Mouse (Mus musculus) layer of hippocampus, adult 11-12 months (tissue): ENCODE data around the gene Fam19a4.

Experiments used
- DNase-seq: peaks from one replicate; pipeline ENCODE4 v3.0.0; 2022; ENCODE audit warnings: low spot score

Gene Fam19a4

DNA sequence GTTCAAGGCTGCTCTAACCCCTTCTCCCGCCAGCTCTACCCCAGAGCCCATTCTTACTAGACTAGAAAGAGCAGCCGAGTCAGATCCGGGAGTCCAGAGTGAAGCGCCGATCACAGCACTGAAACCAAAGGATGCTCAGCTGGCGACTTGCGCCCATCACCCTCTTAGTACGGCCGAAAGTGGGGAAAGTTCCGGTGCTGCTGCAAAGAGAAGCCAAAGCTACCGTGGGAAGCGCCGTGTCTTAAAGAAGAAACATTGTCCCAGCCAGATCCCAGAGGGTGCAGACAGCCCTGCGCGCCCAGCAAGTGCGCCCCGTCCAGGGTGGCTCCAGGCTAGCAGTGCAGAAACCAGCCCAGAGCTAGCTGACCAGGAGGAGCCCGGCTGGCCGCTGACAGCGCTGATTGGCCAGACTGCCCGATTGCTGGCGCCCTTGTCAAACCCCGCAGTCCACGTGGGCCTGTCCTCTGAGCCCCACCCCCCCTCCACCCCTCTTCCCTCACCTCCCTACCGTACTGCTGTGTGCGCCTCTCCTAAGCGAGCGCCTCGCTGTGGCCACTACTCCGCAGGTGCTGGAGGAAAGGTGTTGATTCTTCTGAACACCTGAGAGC lies at the start of gene Fam19a4:
Fam19a4 (minus strand) TSS at position 340 of the 608 bp plus-strand sequence.
- no peak for DNase-seq

DNA sequence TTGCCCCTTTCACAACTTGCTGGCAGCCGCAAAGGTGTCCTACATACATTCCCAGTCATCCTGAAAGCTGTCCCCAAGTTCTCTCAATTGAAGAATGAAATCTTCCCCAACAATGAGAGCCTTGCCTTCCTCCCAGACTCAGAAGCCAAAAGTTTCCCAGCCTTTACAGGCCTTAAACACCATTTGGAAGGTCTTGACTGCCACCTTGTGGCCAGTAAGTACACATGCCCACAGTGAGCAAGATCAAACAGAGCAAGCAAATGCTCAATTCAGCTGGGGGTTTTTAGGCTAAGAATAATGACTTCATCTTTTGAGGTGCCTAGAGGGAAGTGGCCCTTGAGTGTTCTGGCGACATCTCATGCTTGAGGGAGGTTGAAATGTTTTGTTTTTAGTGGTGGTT lies 46.6 kb upstream of the Fam19a4 start:
- DNase-seq, result peak; percentile 43

DNA sequence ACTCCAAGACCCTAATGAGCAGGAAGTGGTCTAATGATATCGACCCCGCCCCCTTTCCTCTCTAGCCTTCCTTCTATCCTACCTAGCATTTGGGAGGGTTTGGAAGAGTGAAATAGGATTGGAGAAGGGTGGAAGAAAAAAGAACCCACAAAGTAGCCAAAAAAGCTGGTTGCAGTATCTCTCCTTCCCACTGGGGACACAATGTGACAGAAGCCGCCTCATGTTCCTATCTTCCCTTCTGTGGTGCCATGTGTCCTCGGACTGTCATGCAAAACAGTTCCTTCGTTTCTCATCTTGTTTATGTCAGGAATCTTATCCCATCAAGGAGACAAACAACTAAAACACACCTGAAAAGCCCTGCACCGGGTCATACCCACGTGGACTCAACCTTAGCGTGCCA lies 45.9 kb upstream of the Fam19a4 start:
- DNase-seq, result no peak

DNA sequence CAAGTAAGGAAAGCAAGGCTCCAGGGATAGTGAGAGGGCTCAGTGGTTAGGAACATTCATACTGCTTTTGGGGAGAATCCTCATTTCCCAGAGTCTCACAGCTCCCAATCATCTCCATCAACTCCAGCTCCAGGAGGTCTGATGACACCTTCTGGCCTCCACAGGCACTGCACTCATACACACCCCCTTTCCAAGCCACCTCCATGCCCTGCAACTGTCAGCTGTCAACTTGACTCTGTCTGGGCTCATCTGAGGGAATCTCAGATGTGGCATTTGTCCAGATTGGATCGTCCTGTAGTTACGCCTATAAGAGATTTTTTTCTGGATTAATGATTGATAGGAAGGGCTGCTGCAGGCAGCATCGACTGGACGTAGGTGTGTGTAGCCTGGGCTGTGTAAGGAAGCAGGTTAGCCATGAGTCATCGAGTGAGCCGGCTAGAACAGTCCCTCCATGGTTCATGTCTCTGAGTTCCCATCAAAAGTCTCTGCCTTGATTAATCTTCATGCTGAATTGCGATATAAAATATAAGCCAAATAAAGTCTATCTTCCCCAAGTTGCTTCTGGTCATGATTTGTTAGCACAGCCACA lies 44.1 kb upstream of the Fam19a4 start:
- DNase-seq, result no peak

DNA sequence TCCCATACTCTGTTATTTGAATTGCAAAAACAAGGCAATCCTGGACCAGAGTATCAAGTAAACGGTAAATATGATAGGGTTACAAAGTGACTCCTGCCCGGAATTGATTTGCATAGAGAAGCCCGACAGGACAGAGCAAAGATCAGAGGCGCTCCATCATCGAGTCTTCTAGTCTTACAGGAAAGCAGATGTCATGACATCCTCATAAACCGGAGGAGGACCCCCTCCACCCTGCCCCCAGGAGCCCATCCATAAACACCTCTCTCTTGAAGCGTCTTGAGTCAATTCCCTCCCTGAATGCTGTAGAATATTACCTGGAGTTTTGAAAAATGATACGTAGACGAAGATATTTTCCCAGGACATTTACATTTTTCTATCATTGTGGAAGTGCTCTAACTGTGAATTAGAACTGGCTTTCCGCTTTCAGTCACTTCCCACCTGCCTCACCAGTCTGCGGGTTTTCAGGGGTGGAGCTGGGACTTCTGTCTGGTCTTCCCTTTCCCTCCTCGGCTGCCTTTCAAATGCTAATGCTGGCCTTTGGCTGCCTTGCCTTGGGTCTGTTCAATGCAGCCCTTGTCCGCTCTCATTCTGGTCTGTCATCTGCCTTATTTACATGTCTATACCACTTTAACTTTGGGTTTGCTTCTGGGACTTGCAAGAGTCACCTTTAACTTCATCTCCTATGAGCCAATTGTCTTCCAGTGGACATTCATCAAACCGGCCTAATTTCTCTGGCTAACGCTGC lies 41.9 kb upstream of the Fam19a4 start:
- DNase-seq, result no peak

DNA sequence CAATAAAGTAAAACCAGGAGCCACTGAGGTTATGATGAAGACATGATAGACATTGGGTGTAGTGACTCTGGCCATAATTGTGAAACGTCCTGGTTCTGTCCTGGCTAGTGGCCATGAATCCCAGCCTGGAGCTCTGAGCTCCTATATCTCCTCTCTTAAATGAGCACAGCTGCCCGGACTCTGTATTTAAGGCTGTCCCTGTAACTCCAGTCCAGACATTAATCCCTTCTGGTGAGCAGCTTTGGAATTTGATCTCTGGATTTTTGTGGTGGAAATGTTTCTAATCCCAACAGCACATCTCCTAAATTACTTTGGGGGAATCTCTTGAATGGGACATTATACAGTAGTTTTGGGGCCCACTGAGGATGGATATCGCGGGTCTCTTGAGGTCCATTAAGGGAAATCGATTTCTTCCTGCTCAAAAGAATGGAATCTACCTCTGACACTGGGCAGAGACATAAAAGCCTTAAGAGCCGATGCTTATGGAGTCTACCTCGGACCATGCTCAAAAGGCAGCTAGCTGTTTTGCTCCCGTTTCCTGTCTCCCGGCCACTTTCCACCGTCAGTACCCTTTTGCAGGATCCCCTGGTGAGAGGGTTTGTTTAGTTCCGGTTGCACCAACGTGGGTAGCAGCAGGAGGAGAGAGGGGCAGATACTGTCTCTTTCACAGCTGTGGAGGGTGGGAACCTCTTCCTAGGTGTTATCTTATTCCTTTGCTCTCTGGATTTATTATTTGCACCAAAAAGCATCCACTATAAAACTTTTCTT lies 41.2 kb upstream of the Fam19a4 start:
- DNase-seq, result no peak

DNA sequence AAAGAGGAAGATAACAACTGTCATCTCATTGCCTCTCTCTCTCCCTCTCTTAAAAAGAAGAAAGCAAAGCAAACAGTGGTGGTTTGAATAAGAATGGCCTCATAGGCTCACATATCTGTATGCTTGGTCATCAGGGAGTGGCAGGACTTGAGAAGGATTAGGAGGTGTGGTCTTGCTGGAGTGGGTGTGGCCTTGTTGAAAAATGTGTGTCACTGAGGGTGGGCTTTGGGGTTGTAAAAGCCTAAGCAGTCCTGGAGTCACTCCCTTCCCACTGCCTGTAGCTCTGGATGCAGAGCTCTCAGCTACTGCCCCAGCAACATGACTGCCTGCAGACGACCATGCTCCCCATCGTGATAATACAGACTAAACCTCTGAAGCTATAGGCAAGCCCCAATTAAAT lies 22.1 kb upstream of the Fam19a4 start:
- DNase-seq, result no peak

DNA sequence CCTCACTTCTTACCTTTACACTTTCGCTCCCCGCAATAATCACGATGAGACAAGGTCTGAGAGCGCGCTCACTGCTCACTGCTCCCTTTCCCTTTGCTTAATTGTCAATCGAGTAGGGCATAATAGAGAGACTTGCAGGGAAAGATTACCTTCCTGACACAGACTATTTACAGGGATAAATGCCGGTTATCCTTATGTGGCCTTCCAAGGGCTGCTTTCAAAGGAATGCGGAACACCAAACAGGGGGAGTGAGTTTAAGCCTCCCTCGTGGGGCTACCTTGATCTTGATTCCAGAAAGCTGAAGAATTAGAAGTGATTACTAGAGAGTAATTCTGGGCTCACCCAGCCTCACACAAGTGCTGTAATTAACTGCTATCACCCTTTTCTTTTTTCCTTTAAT lies 19.8 kb upstream of the Fam19a4 start:
- no peak for DNase-seq

DNA sequence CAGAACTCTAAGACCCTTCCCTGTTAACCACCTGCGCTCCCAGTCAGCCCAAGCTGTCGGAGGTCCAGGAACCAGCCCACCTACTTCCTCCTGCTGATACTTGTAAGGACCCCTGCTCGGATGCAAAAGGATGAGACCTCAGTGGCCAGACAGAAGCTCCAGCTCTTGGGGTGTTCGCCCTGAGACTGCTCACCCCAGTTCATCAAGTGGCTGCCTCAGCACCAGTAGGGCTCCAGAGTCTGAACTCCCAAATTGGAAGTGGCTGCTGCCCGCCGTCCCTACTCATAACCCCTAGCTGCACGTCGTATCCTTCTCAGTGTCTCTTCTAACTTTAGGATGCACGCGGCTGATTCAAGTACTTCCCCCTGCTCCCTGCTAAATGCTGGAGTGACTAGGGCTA lies 614 bp downstream of the Fam19a4 start:
- DNase-seq, result no peak

DNA sequence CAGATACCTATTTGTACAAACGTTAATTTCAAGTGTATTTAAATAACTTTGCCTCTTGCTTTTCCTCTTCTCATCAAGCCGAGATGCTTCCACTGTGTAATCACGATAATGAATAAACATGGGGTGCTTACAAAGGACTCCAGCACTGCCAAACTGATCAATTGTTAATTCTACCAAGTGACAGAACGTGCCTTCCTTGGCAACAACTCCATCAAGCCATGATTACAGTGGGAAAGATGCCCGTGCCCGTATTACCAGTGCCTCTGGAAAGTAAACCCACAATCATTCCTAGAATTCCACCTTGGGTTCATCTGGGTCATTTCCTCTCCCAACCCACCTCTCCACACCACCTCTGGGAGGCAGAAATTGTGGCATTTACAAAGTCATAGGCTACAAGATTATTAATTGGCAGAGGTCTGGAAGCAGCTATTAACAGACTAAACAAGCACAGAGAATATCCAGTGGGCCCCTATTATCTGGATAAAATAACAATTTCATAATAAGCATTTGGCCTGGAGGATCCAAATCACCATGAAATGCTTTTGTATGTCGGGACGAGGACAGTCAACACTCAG lies 7.9 kb downstream of the Fam19a4 start:
- no peak for DNase-seq

DNA sequence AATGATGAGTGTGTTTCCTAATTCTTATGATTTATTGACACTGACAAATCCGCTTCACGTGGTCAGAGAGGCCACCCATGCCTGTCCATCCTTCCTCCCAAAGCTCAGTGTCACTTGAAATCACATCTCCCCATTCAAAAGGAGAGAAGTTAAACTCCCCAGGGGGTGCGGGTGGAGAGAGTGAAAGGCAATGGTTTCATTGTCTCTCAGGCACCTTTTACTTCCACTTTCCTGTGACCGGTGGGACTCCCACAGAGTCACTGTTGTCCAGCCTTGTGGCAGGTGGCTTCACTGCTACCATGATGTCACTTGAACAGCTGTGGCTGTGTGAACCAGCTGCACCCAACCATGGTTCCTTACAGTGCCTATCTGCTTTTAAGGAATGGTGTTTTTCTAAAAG lies 11.8 kb downstream of the Fam19a4 start:
- DNase-seq, result no peak

DNA sequence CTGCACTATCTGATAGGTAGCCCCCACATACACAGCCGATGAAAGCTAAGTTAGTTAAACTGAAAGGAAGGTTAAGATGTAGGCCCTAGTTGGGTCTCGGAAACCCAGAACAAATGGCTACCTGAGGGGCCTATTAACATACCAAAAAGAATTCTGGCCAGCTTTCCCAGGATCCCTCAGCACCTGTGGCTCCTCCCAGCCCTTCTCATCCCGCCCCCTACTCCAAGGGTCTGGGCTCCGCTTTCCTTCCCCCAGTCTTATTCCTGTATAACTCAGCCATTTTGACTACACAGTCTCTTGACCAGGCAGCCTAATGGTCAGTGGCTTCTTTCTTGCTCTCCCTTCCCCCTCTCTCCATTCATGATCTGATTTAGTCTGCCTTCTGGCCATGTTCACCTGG lies 13.7 kb downstream of the Fam19a4 start:
- DNase-seq, result no peak

DNA sequence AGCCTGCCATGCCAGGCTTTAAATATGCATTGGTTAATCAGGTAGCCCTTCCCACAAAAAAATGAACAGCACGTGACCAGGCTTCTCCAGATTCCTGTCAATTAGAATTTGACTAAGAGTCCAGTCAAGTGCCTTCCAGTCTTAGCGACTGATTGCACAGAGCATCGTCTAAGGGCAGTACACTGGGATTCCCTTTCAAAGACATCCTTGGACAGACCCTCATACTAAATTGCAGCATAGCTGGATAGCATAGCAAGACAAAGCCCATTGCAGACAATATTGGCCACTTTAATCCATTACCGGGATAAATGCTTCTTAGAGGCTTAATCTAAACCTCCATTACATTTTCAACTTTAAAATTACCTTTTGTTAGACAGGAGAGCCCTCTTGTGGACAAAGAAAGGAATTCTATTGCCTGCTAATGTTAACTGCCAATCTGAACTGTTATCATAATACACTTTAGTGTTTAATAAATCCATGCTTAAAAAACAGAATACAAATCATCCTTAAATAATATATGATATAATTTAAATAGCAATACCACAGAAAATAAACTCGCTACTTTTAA lies 33.0 kb downstream of the Fam19a4 start:
- peak; percentile 12 for DNase-seq

DNA sequence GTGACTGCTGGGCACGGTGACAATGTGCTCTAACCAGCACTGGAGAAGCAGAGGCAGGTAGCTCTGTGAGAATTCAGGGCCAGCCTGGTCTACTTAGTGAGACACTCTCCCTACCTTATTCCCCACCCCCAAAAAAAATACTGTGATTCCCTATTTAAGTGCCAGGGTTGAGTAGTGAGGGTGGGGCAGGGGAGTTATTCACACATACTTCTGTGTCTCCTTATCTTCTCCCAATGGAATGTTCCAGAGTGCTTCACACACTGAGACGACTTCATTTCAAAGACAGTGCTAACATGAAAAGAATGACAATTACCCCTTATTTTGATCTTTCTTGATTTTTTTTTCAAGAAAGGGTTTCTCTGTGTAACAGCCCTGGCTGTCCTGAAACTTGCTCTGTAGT lies 40.9 kb downstream of the Fam19a4 start:
- no peak for DNase-seq

DNA sequence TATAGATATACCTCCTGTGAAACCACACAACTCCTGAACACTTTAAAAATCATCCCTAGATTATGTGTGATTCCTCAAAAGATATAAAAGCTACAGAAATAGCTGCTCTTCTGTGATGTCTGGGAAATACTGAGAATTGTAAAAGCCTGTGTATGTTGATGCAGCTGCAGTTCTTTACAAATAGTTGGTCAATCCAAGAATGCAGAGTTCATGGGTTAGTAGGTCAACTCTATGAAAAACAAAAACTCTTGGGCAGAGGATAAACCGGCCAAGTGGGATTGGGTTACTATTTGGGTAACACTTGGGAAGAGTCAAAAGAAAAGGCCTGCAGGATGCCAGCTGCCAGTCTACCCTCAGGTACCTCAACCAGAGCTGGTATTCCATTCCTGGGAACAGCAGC lies 43.5 kb downstream of the Fam19a4 start:
- no peak for DNase-seq

DNA sequence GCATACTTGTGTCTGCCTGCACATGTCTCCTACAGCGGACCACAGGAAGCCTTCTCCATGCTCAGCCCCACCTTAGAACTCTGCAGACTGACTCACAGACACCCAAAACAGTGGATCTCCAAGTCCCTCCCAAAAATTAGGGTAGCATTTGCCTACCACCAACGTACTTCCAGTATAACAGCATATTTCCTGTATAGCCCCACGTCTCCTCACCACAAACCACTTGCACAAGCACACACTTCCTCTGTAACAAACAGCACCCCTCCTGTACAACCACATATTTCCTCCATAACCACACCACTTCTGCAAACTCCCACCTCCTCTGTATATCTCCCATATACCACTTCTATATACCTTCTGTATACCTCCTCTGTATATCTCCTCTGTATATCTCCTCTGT lies 44.2 kb downstream of the Fam19a4 start:
- no peak for DNase-seq

DNA sequence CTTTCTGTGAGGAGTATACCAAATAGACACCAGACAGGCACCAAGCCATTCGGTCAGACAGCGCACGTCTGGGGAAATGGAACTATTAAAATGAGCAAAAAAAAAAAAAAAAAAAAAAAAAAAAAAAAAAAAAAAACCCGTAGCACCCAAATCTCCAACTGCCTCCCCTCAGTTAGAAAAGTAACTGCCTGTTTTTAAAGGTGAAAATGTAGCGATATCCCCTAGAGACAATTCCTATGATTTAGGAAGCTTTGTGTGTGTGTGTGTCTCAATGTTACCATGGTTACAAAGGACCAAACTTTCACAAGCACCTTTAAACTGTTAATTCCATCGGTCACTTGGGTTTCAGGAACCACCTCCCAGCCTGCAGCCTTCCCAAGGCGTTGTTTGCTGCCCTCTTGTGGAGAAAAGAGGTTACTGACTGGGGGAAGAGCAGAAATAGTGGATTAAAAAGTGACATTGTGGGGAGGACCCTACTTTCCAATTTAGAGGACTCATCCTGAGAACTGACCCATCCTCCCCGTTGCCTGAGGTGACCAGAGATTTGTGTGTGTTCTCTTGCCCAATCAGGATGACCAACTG lies 53.6 kb downstream of the Fam19a4 start:
- peak; percentile 57 for DNase-seq

DNA sequence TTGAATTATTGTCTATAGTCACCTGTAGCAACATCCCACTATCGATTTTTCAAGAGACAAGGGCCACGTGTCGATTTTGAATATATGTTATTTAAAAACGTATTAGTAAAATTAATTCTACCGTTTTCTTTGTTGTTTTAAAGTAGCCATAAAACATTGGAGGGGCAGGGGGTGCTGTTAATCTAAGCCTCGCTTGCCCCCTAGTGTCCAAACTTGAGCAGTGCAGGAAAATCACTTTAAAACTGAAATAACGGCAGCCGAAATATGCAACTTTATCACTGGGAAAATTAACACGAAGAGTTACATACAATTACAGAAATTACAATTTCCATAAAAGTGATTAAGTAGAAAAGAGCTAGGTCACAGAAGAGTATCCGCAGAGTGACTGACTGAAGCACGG lies 55.2 kb downstream of the Fam19a4 start:
- DNase-seq, result peak; percentile 59

DNA sequence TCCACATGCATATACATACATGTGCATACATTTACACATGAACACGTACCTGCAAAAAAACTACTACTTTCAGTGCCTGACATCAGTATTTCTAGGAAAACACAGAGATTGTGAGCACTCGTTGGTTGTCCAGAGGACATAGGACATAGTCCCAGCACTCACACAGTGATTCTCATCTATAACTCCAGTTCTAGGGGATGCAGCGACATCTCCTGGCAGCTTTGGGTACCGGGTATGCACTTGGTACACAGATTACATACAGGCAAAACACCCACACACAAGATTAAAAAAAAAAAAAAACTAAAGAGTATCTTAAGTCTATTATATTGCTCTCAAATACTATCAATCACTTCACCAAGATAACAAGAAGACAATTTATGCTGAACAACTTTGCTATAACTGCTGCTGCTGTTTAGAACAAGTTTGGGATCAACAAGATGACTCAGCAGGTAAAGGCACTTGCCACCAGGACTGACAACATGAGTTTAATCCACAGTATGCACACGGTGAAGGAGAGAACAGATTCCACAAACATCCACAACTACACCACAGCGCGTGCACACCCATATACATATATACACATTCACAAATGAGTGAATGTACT lies 64.6 kb downstream of the Fam19a4 start:
- no peak for DNase-seq

DNA sequence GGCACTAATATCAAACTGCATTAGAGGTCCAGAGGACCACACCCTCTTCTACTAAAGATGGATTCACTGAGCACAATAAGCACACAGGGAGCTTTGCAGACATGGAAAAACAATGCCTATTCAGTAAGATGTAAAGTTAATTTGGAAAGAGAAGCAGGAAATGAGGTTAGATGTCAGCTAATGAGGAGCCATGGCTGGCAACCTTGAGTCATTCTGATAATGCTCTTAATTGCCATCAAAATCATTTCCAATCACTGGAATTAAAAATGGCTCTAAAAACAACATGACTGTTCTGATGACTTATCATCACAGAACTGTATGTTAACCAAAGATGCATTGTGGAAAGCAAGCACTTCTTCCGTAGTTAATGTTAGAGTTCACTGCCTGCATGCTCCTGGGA lies 68.5 kb downstream of the Fam19a4 start:
- DNase-seq, result no peak

DNA sequence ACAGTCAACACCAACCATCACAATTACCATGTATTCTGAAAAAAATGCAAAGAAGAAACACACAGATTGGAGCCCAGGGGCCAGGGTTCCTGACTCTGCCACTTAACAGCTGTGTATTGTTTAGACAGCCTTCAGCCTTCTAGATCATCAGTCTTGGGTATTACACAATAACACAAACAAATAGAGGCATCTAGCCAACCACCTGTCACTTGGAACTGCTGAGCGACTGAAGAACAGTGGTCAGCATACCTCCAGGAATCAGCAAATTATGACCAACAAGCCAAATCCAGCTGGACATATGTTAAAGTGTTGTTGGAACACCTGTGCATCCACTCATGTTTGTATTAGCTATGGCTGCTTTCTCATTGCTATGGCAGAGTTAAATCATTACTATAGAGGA lies 82.7 kb downstream of the Fam19a4 start:
- no peak for DNase-seq
